Mouse (Mus musculus): ENCODE results near the gene Snrnp70. TPM values are rescaled to one million over a fixed set of nuclear protein-coding genes. Genes with fewer than 3 reads are reported as not detected.

Gene Snrnp70
- polyA plus RNA-seq, 1 experiment from 2014 or later: 211 TPM

DNA sequence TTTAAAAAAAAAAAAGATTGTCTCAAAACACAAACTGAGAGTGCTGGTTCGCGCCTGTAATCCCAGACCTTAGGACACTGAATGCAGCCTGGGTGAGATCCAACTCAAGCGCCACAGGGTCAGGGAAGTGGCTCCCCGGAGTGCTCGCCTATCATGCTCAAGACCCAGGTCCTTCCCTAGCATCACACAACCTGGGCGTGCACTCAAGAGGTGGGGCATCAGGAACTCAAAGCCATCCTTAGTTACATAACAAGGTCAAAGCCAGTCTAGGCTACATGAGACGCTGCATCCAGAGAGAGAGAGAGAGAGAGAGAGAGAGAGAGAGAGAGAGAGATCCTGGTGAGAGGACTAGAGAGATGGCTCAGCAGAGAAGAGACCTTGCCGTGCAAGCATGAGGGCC is 31.0 kb upstream of the Snrnp70 start:
- no peak for ATAC-seq (ENCODE audit: low FRiP score, low TSS enrichment)
- Histone ChIP-seq H3K36me3 (ENCODE audit: insufficient read depth, low read length) (peaks cover 87% of the 10 kb centered on the region), H3K4me3 (ENCODE audit: low read length) (no peak overlapping the region), H3K27me3 (ENCODE audit: insufficient read depth, low read length) (no peaks in the 10 kb centered on the region), H3K27ac (ENCODE audit: low read length) (no peak overlapping the region), H3K9me3 (ENCODE audit: low read length) (no peaks in the 10 kb centered on the region), H3K4me1 (ENCODE audit: insufficient read depth, low read length) (no peaks in the 10 kb centered on the region), H3K9ac (replicated peaks; ENCODE audit: low read length) (no peak overlapping the region), H3K4me2 (replicated peaks; ENCODE audit: low read depth, low read length) (no peak overlapping the region)
- WGBS: 88% methylated on average over 8 of the region's 8 CpGs

DNA sequence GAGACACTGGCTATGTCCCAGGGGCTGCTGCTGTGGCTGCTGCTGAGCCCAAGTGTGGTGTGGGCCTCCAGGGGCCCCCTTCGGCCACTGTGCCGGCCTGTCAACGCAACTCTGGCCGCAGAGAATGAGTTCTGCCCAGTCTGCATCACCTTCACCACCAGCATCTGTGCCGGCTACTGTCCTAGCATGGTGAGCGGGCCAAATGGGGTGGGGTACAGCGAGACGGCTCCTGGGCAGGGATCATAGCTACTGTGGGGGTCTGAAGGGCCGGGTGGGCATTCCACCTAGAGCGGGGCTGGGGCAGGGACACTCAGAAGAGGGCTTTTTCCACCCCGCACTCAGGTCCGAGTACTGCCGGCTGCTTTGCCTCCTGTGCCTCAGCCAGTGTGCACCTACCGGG is 25.7 kb upstream of the Snrnp70 start:
- Histone ChIP-seq H3K4me3 (ENCODE audit: low read length) (no peak overlapping the region), H3K27me3 (ENCODE audit: insufficient read depth, low read length) (peaks cover 35% of the 10 kb centered on the region), H3K9me3 (ENCODE audit: low read length) (no peaks in the 10 kb centered on the region), H3K4me1 (ENCODE audit: insufficient read depth, low read length) (peaks cover 15% of the 10 kb centered on the region), H3K27ac (ENCODE audit: low read length) (no peak overlapping the region), H3K4me2 (replicated peaks; ENCODE audit: low read depth, low read length) (no peak overlapping the region), H3K36me3 (ENCODE audit: insufficient read depth, low read length) (peaks cover 46% of the 10 kb centered on the region), H3K9ac (replicated peaks; ENCODE audit: low read length) (no peak overlapping the region)
- no peak for ATAC-seq (ENCODE audit: low FRiP score, low TSS enrichment)
- WGBS: 90% methylated on average over 14 of the region's 14 CpGs

DNA sequence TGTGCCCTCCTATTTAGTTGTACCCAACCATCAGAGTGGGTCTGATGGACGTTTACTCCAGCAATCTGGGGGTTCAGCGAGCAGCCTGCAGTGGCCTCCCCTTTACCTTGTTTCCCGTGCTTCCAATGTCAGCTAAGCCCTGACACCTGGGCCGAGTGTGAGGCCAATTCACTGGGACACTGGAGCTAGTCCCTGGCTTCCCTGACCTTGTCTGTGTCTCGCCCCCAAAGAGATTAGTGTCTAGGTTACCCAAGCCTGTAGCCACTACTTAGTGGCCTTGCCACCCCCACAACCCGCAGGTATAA is 25.0 kb upstream of the Snrnp70 start, which contains the start of gene Lhb:
Gene Lhb (plus strand): TSS at position 206 of the 305 bp plus-strand sequence.
- no peak for ATAC-seq (ENCODE audit: low FRiP score, low TSS enrichment)
- no peak within 1 kb of the TSS for H3K4me2 ChIP-seq (replicated peaks; ENCODE audit: low read depth, low read length)
- H3K27ac ChIP-seq (ENCODE audit: low read length): no peak within 1 kb of the TSS
- H3K9ac ChIP-seq (replicated peaks; ENCODE audit: low read length): 0 out of 2 replicates have a peak within 1 kb of the TSS, but pooled peaks have one; percentile 22
- peaks cover 41% of the 10 kb centered on the region for H3K27me3 ChIP-seq (ENCODE audit: insufficient read depth, low read length)
- peaks cover 17% of the 10 kb centered on the region for H3K4me1 ChIP-seq (ENCODE audit: insufficient read depth, low read length)
- H3K9me3 ChIP-seq (ENCODE audit: low read length): no peaks in the 10 kb centered on the region
- 55% methylated on average over 6 of the region's 6 CpGs for WGBS
- peaks cover 46% of the 10 kb centered on the region for H3K36me3 ChIP-seq (ENCODE audit: insufficient read depth, low read length)
- H3K4me3 ChIP-seq (ENCODE audit: low read length): no peak within 1 kb of the TSS

DNA sequence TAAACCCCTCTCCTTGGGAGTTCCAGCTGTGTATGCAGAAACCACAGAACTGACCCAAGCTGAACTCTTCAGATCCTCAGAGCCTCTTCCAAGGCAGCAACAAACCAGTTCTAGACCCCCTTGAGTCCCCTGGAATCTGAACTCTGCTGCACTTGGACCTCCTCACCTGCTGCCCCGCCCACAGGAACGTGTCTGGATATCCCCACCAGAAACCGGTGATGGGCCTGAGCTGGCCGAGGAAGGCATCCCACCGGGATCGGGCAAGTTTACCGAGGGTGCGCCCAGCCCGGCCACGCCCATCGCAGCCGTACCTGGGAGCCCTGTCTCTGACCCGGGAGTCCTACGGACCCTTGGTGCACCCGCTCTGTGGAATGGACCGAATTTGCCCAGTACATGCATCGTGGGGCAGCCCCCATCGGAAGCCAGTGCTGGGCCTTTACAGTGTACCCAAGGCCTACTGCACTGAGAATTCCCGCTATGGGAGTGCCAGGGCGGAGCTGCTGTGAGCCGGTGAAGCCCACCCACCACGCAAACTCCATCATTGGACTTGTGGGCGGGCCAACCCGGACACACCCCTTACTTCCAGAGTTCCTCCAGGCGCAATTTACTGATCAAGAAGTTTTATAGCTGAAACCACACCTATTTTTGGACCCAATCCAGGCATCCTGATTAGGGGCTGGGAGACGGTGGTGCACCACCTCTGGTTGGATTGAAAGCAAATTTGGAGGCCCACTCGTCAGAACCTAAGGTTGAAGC is 24.5 kb upstream of the Snrnp70 start:
- H3K27ac ChIP-seq (ENCODE audit: low read length): no peak overlapping the region
- 10% methylated on average over 27 of the region's 27 CpGs for whole genome bisulfite sequencing
- 0 out of 2 replicates have a peak overlapping the region, but pooled peaks have one; percentile 22 for H3K9ac ChIP-seq (replicated peaks; ENCODE audit: low read length)
- H3K9me3 ChIP-seq (ENCODE audit: low read length): no peaks in the 10 kb centered on the region
- no peak overlapping the region for H3K4me3 ChIP-seq (ENCODE audit: low read length)
- ATAC-seq (ENCODE audit: low FRiP score, low TSS enrichment): 0 out of 2 replicates have a peak, but pooled peaks have one; percentile 11
- peaks cover 46% of the 10 kb centered on the region for H3K27me3 ChIP-seq (ENCODE audit: insufficient read depth, low read length)
- peaks cover 17% of the 10 kb centered on the region for H3K4me1 ChIP-seq (ENCODE audit: insufficient read depth, low read length)
- H3K36me3 ChIP-seq (ENCODE audit: insufficient read depth, low read length): peaks cover 42% of the 10 kb centered on the region
- no peak overlapping the region for H3K4me2 ChIP-seq (replicated peaks; ENCODE audit: low read depth, low read length)

DNA sequence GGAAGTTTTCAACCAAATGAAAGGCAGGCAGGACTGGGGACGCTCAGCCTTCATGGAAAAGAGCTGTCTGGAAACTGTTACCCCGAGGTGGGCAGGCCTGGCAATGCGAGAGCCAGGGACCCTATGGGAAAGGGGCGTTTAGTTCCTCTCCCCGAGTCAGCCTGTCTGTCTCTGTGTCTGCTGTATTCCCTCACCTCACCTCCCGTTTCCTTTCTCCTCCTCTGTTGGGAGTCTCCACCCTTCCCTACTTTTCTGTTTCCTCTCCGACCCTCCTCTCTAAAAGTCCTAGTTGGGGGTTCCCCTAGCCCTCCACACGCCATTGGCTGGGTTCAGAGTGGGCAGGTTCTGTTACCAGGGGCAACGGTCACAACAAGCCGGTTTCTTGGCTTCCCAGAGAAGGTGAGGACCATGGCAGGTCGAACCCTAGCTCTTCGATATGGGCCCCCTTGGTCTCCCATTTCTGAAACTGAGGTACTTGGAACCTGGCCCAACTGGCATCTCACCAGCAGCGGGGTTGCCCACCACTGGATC is 22.5 kb upstream of the Snrnp70 start:
- H3K27ac ChIP-seq (ENCODE audit: low read length): no peak overlapping the region

DNA sequence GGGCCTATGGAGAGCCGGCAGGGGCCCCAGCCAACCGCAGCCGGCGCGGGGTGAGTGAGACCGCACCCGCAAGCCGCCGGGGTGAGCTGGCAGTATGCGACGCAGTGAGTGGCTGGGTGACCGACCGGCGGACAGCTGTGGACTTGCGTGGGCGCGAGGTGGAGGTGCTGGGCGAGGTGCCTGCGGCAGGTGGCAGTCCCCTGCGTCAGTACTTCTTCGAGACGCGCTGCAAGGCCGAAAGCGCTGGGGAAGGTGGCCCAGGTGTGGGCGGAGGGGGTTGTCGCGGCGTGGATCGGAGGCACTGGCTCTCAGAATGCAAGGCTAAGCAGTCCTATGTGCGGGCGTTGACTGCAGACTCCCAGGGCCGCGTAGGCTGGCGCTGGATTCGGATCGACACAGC is 20.1 kb upstream of the Snrnp70 start:
- 12% methylated on average over 33 of the region's 37 CpGs for WGBS
- H3K36me3 ChIP-seq (ENCODE audit: insufficient read depth, low read length): no peaks in the 10 kb centered on the region
- H3K27me3 ChIP-seq (ENCODE audit: insufficient read depth, low read length): peaks cover 82% of the 10 kb centered on the region

More for the DNA sequence above, 22.5 kb upstream of the Snrnp70 start:
- Histone ChIP-seq H3K4me1 (ENCODE audit: insufficient read depth, low read length) (peaks cover 31% of the 10 kb centered on the region), H3K9ac (replicated peaks; ENCODE audit: low read length) (peak overlapping the region; percentile 25), H3K9me3 (ENCODE audit: low read length) (no peaks in the 10 kb centered on the region), H3K36me3 (ENCODE audit: insufficient read depth, low read length) (peaks cover 22% of the 10 kb centered on the region), H3K27me3 (ENCODE audit: insufficient read depth, low read length) (peaks cover 65% of the 10 kb centered on the region), H3K4me2 (replicated peaks; ENCODE audit: low read depth, low read length) (0 out of 2 replicates have a peak overlapping the region, but pooled peaks have one; percentile 17), H3K4me3 (ENCODE audit: low read length) (no peak overlapping the region)
- ATAC-seq (ENCODE audit: low FRiP score, low TSS enrichment): no peak
- WGBS: 8% methylated on average over 13 of the region's 13 CpGs

DNA sequence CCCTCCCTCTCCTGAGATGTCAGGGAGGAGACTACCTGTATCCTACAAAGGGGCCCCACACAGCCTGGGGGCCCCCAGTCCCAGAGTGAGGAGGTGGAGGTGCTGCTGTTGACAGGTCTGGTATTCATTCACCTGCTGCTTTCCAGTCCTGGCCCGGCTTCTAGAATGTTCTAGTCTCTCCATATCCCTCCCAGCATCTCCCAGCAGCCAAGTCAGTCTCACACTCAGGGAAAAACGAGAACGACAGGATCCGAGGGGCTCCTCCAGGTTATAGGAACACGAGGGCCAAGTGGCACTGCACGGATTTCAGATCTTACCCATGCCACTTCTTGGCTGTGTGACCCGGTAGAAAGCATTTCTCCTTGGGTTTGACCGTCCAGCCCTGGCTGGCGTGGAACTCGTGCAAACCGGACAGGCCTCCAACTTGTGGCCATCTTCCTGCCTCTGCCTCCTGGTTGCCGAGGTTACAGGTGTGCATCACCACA is 19.2 kb upstream of the Snrnp70 start:
- WGBS: 36% methylated on average over 12 of the region's 12 CpGs
- H3K4me1 ChIP-seq (ENCODE audit: insufficient read depth, low read length): peaks cover 26% of the 10 kb centered on the region
- H3K4me2 ChIP-seq (replicated peaks; ENCODE audit: low read depth, low read length): no peak overlapping the region; the same call in 1 of the 2 replicates
- H3K36me3 ChIP-seq (ENCODE audit: insufficient read depth, low read length): no peaks in the 10 kb centered on the region
- H3K9me3 ChIP-seq (ENCODE audit: low read length): no peaks in the 10 kb centered on the region
- no peak for ATAC-seq (ENCODE audit: low FRiP score, low TSS enrichment)
- peaks cover 86% of the 10 kb centered on the region for H3K27me3 ChIP-seq (ENCODE audit: insufficient read depth, low read length)
- H3K27ac ChIP-seq (ENCODE audit: low read length): no peak overlapping the region
- no peak overlapping the region for H3K9ac ChIP-seq (replicated peaks; ENCODE audit: low read length)
- H3K4me3 ChIP-seq (ENCODE audit: low read length): no peak overlapping the region

More for the DNA sequence above, 20.1 kb upstream of the Snrnp70 start:
- Histone ChIP-seq H3K4me2 (replicated peaks; ENCODE audit: low read depth, low read length) (peak overlapping the region; percentile 22), H3K9me3 (ENCODE audit: low read length) (no peaks in the 10 kb centered on the region), H3K4me1 (ENCODE audit: insufficient read depth, low read length) (peaks cover 32% of the 10 kb centered on the region), H3K27ac (ENCODE audit: low read length) (no peak overlapping the region), H3K4me3 (ENCODE audit: low read length) (peak overlapping the region; percentile 3; the same call in 1 of the 2 replicates), H3K9ac (replicated peaks; ENCODE audit: low read length) (no peak overlapping the region)
- no peak for ATAC-seq (ENCODE audit: low FRiP score, low TSS enrichment)

DNA sequence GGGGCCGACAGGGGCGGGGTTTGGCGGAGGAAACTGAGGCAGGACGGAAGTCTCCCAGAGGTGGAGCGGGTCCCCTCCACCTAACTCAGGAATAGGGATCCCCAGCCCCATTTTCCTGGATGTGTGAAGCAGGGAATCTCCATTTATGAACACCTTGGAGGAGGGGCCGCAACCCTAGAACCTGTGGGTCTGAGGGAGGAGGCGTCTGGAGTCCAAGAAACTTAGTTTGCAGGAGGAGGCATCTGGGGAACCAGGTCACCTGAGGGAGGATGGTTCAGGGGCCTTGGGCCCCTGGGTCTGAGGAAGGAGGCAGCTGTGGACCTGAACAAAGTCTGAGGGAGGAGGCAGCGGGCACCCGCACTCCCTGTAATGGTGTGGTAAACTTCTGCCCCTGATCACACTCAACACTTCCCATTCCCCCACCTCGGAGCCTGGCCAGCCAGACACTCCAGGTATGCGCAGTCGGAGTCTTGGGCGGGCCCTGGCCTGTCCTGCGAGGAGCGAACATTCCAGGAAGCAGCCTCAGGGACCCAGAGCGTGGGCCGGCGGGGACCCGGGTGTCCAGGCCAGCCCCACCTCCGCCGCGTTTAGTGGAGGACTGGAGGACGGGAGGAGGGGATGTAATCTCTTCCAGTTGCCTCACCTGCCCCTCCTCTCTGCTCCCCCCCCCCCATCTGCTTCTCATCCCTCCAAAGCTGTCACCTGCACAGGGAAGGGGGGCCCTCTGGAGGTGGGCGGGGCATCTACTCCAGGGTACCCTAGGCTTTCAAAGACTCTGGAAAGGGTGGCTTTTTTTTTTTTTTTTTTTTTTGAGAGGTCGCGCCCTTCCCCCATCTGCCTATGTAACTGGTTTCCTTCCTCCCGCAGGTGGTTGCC is 18.6 kb upstream of the Snrnp70 start:
- WGBS: under 1% methylated on average over 27 of the region's 27 CpGs
- Histone ChIP-seq H3K9ac (replicated peaks; ENCODE audit: low read length) (peak overlapping the region; percentile 77), H3K27ac (ENCODE audit: low read length) (no peak overlapping the region), H3K9me3 (ENCODE audit: low read length) (no peaks in the 10 kb centered on the region), H3K4me1 (ENCODE audit: insufficient read depth, low read length) (peaks cover 26% of the 10 kb centered on the region), H3K27me3 (ENCODE audit: insufficient read depth, low read length) (peaks cover 87% of the 10 kb centered on the region), H3K36me3 (ENCODE audit: insufficient read depth, low read length) (no peaks in the 10 kb centered on the region), H3K4me2 (replicated peaks; ENCODE audit: low read depth, low read length) (peak overlapping the region; percentile 93), H3K4me3 (ENCODE audit: low read length) (peak overlapping the region; percentile 65)
- ATAC-seq (ENCODE audit: low FRiP score, low TSS enrichment): peak; percentile 39; the same call in 1 of the 2 replicates

DNA sequence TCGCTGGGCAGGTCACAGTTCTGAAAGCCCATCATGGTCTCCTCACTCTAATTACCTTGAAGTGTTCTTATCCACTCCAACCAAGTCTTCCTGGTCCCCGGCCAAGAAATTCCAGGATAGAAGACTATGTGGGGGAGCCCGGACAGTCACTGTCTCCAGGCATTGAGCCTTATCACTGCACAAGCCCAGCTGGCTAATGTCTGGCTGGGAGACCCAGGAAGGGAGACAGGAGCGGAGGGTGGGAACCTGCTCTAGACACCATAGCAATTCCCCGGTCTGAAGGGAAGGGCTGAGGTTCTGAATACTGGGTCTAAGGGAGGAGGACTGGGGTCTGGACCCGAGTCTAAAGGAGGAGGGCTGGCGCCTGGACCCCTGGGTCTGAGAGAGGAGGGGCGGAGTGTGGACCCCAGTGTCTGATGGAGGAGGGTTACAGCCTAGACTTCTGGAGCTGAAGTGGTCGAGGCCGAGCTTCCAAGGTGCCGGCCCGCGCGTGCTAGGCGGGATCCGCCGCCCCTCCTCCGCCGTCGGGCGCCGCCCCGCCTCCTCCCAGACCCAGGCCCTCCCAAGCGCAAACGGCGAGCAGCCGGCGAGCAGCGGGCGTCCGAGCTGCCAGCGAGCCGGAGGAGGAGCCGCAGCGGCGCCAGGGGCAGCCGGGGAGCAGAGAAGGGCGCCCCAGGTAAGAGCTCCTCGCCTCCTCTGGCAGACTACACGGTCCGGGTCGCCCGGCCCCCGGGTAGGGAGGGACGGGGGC is 17.7 kb upstream of the Snrnp70 start, which contains the start of gene Ntf5:
Gene Ntf5 (plus strand): TSS at position 583 of the 751 bp plus-strand sequence.
- H3K4me2 ChIP-seq (replicated peaks; ENCODE audit: low read depth, low read length): peak within 1 kb of the TSS; percentile 93
- peak within 1 kb of the TSS; percentile 65 for H3K4me3 ChIP-seq (ENCODE audit: low read length)
- peak; percentile 60 for ATAC-seq (ENCODE audit: low FRiP score, low TSS enrichment)
- no peaks in the 10 kb centered on the region for H3K9me3 ChIP-seq (ENCODE audit: low read length)
- H3K4me1 ChIP-seq (ENCODE audit: insufficient read depth, low read length): peaks cover 26% of the 10 kb centered on the region
- H3K27ac ChIP-seq (ENCODE audit: low read length): no peak within 1 kb of the TSS
- peak within 1 kb of the TSS; percentile 77 for H3K9ac ChIP-seq (replicated peaks; ENCODE audit: low read length)
- H3K27me3 ChIP-seq (ENCODE audit: insufficient read depth, low read length): peaks cover 88% of the 10 kb centered on the region
- 2% methylated on average over 44 of the region's 45 CpGs for WGBS
- no peaks in the 10 kb centered on the region for H3K36me3 ChIP-seq (ENCODE audit: insufficient read depth, low read length)
